Comparison of ENCODE assay signal across 8 mouse cellular contexts in genomic region chr11:103675556-103675955, GRCm38 (mm10). TPM values are rescaled to one million over a fixed set of nuclear protein-coding genes. Genes with fewer than 3 reads are reported as not detected.
DNase-seq lines count a peak whose midpoint lies in the region; ATAC-seq and TF ChIP-seq lines count a peak whose summit lies in the region.
"Had no signal": no experiment of that assay in that cellular context is flagged by ENCODE, and none has a peak within 500 bp of the region (broad histone marks: within the 10 kb centered on the region; RNA-seq: fewer than 3 reads in every experiment).

No protein-coding gene starts in this region.

- no peak overlapping the region for H3K4me2 ChIP-seq in forebrain, embryonic 14.5 days (ENCODE audit: low read length)
- H3K4me2 ChIP-seq in kidney, postnatal 0 days (ENCODE audit: low read length), result no peak overlapping the region
- H3K4me2 ChIP-seq: limb, embryonic 12.5 days had no signal

- peaks cover 35% of the 10 kb centered on the region for H3K36me3 ChIP-seq in forebrain, embryonic 14.5 days (ENCODE audit: control insufficient read depth, insufficient read depth, low read length)
- H3K36me3 ChIP-seq in kidney, postnatal 0 days (ENCODE audit: insufficient read depth, low read length), result peaks cover 22% of the 10 kb centered on the region

- 38% methylated on average over 3 of the region's 3 CpGs for WGBS in forebrain, embryonic 14.5 days
- 46% methylated on average over 3 of the region's 3 CpGs for WGBS in kidney, postnatal 0 days

- peak; percentile 50 for ATAC-seq in forebrain, embryonic 14.5 days
- ATAC-seq in kidney, postnatal 0 days (replicated peaks; ENCODE audit: low FRiP score, low read depth), result no peak

- H3K4me1 ChIP-seq in forebrain, embryonic 14.5 days (ENCODE audit: control insufficient read depth, insufficient read depth, low read length), result no peaks in the 10 kb centered on the region
- H3K4me1 ChIP-seq in kidney, postnatal 0 days (replicated peaks; ENCODE audit: insufficient read depth, low read length), result no peaks in the 10 kb centered on the region
- H3K4me1 ChIP-seq: limb, embryonic 12.5 days had no signal

- H3K27ac ChIP-seq in forebrain, embryonic 14.5 days (ENCODE audit: low read depth, low read length), result no peak overlapping the region
- H3K27ac ChIP-seq in kidney, postnatal 0 days, result no peak overlapping the region
- H3K27ac ChIP-seq: limb, embryonic 12.5 days had no signal

- H3K9me3 ChIP-seq in forebrain, embryonic 14.5 days (replicated peaks; ENCODE audit: control insufficient read depth, low read length), result no peaks in the 10 kb centered on the region
- no peaks in the 10 kb centered on the region for H3K9me3 ChIP-seq in kidney, postnatal 0 days (replicated peaks; ENCODE audit: low read length)
- H3K9me3 ChIP-seq: limb, embryonic 12.5 days had no signal

- peak; percentile 63 for DNase-seq in A20 (ENCODE audit: low read depth, low spot score)
- DNase-seq in CD8-positive naive resting alpha-beta T cell, adult 2 months (ENCODE audit: low read depth in 2 of 2, low spot score in 2 of 2), result peak; percentile 37 to 57
- DNase-seq in c-Kit-positive CD71-positive TER-119-positive erythroid progenitor cells, embryonic 14.5 days (ENCODE audit: low spot score), result peak; percentile 53
- peak; percentile 84 for DNase-seq in forebrain, embryonic 14.5 days (ENCODE audit: low spot score)
- DNase-seq in kidney, postnatal 0 days (ENCODE audit: low spot score), result peak; percentile 75
- peak; percentile 29 to 48 for DNase-seq in lung, adult 18-20 months
- DNase-seq in retina, postnatal 7 days (ENCODE audit: low read depth, low spot score), result peak; percentile 59

- H3K4me3 ChIP-seq in forebrain, embryonic 14.5 days (ENCODE audit: low read depth, low read length), result no peak overlapping the region
- H3K4me3 ChIP-seq in kidney, postnatal 0 days (replicated peaks; ENCODE audit: low read depth, low read length), result no peak overlapping the region
- H3K4me3 ChIP-seq: limb, embryonic 12.5 days had no signal

- peak; percentile 88 for TF ChIP-seq CTCF in kidney, postnatal 0 days (IDR thresholded peaks at IDR 0.05; ENCODE audit: low read depth)

- no peaks in the 10 kb centered on the region for H3K27me3 ChIP-seq in forebrain, embryonic 14.5 days (replicated peaks; ENCODE audit: control insufficient read depth, insufficient read depth, low read length)
- no peaks in the 10 kb centered on the region for H3K27me3 ChIP-seq in kidney, postnatal 0 days (ENCODE audit: insufficient read depth, low read length)
- H3K27me3 ChIP-seq: limb, embryonic 12.5 days had no signal

- H3K9ac ChIP-seq in forebrain, embryonic 14.5 days (ENCODE audit: low read length), result no peak overlapping the region
- no peak overlapping the region for H3K9ac ChIP-seq in kidney, postnatal 0 days (ENCODE audit: low read depth, low read length)
- H3K9ac ChIP-seq: limb, embryonic 12.5 days had no signal

RNA-seq across cellular contexts. Expression of gene Gosr2, which starts 22.1 kb away (rescaled TPM):
- polyA plus RNA-seq in forebrain, embryonic 14.5 days (2014; fragmentation: Nextera tagmentation; extraction: Ambion mirVana), result 105 and 106 TPM in 2 replicates
- polyA plus RNA-seq in kidney, postnatal 0 days (2015; fragmentation: Nextera tagmentation; extraction: Ambion mirVana), result 87.0 and 95.2 TPM in 2 replicates

RNA-seq across cellular contexts. Expression of gene Rprml, which starts 26.2 kb away (rescaled TPM):
- polyA plus RNA-seq in forebrain, embryonic 14.5 days (2014; fragmentation: Nextera tagmentation; extraction: Ambion mirVana), result 2.3 and 3.2 TPM in 2 replicates
- 0.14 TPM in 1 of 2 replicates, not detected in the other for polyA plus RNA-seq in kidney, postnatal 0 days (2015; fragmentation: Nextera tagmentation; extraction: Ambion mirVana)
- polyA plus RNA-seq: limb, embryonic 12.5 days had no signal

RNA-seq across cellular contexts. Expression of gene Lyzl6, which starts 36.9 kb away (rescaled TPM):
- polyA plus RNA-seq in forebrain, embryonic 14.5 days (2014; fragmentation: Nextera tagmentation; extraction: Ambion mirVana), result not detected in 2 replicates
- polyA plus RNA-seq in kidney, postnatal 0 days (2015; fragmentation: Nextera tagmentation; extraction: Ambion mirVana), result not detected in 2 replicates
- polyA plus RNA-seq: limb, embryonic 12.5 days had no signal

RNA-seq across cellular contexts. Expression of gene Gm884, which starts 54.6 kb away (rescaled TPM):
- polyA plus RNA-seq in forebrain, embryonic 14.5 days (2014; fragmentation: Nextera tagmentation; extraction: Ambion mirVana), result not detected in 2 replicates
- polyA plus RNA-seq in kidney, postnatal 0 days (2015; fragmentation: Nextera tagmentation; extraction: Ambion mirVana), result not detected in 2 replicates
- polyA plus RNA-seq: limb, embryonic 12.5 days had no signal
